Mouse (Mus musculus): Measurements from ENCODE around the gene Rem1. TPM values are rescaled to one million over a fixed set of nuclear protein-coding genes. Genes with fewer than 3 reads are reported as not detected.
A peak's percentile ranks its signal among the peaks of the same experiment; 100 is the strongest.
"Not testable (repeated sequence)": the region's sequence is repeated elsewhere in the genome, so short reads cannot be mapped to it uniquely, and the experiment has no call there.

The Rem1 gene
- total RNA-seq, 2 experiments from 2014 or later = 1.5 TPM

- DNase-seq (ENCODE audit: extremely low spot score in 1 of 2, low spot score in 2 of 2) = no peak
- intact Hi-C loops (cut with DNase I) = no loop called here
Measured at GRCm38 (mm10) chr2:152622953-152623352, 3.8 kb upstream of the Rem1 start, which contains the start of gene Defb25. Gene Defb25, minus strand, starts transcription at chr2:152623053.

DNA sequence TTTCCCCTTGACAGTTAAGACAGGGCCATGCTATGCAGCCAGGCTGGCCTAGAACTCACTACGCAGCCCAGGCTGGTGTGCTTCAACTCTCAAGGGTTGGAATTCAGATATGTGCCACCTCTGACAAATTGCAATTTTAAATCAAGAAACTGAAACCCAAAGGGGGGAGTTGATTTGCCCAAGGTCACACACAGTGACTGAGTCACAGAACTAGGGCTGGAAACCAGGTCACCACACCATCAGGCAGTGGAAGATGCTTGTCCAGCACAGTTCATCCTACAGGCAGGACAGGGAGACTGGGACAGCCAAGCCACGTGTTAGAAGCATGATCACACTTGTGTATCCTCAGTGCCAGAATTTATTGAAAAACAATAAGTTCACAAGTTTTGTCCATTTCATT lies 2.2 kb upstream of the Rem1 start:
- intact Hi-C loops (cut with DNase I) = no loop called here
- DNase-seq (ENCODE audit: extremely low spot score in 1 of 2, low spot score in 2 of 2) = no peak

DNA sequence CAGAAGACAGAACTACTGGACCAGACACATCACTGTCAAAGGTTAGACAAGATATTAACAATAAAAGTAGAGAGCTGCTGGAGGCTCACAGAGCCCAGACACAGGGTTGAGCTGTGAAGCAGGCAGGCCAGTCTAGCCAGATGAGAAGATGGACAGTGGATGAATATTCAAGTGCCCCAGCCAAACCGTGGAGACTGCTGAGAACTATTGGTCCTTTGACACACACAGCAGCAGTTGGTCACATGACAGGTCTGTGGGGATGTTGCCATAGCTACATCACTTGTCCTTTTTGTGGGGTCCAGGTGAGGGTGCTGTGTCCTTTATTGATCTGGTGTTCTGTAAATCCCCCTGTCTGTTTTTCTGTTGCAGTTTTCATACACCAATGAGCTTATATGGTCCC lies 1.5 kb upstream of the Rem1 start:
- intact Hi-C loops (cut with DNase I) = no loop called here
- no peak for DNase-seq (ENCODE audit: extremely low spot score in 1 of 2, low spot score in 2 of 2)

GRCm38 (mm10) chr2:152628066-152628465 lies 1.3 kb downstream of the Rem1 start:
- DNase-seq (ENCODE audit: extremely low spot score in 1 of 2, low spot score in 2 of 2) = no peak
- intact Hi-C loops (cut with DNase I) = no loop called here

DNA sequence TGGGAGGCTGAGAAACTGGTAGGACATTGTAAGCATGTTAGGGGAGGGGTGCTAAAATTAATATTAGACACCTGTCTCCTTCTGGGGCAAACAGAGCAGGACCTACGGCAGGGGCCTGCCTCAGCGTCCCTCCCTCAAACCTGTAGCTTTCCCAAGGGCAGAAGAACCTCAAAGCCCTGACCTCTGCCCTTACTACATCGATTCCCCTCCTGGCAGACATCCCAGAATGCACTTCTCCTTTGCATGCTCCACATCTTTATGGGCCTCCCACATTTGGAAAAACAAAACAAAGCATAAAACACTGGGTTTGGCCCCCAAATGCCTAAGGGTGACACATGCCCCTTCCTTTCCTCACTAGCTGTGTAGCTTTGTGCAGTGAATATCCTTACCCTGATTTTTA lies 2.5 kb downstream of the Rem1 start:
- intact Hi-C loops (cut with DNase I) = no loop called here
- no peak for DNase-seq (ENCODE audit: extremely low spot score in 1 of 2, low spot score in 2 of 2)

DNA sequence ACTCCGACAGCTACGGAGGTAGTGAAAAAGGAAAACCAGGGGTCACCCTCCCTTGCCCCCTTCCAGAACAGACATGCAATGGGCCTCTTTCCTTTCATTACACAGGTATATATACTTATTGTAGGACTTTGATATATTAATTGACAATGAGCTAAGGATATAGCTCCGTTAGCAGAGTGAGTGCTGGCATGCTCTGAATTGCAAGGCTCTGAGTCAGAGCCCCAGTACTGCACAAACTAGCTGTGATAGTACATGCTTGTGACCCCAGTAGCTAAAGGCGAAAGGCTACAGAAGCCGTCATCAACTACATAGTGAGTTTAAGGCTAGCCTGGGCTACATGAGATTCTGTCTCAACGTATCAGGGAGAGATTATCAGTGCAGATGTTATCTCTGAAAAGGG lies 3.2 kb downstream of the Rem1 start:
- no peak for DNase-seq (ENCODE audit: extremely low spot score in 1 of 2, low spot score in 2 of 2)
- intact Hi-C loops (cut with DNase I) = no loop called here

DNA sequence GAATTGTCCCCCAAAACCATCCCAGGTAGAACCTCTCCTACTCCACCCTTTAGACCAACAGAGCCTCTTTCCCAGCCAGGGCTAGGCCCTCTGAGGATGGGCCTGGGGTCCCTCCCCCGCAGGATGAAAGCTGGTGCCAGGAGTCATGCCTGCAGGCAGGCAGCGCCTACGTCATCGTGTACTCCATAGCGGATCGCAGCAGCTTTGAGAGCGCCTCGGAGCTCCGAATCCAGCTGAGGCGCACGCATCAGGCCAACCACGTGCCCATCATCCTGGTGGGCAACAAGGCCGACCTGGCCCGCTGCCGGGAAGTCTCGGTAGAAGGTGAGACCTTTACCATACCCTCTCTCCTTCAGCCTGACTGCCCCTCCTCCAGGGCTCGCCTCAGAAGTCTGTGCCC lies 6.6 kb downstream of the Rem1 start:
- intact Hi-C loops (cut with DNase I) = no loop called here
- peak in 1 of 2 experiments; percentile 36 for DNase-seq (ENCODE audit: extremely low spot score in 1 of 2, low spot score in 2 of 2)

DNA sequence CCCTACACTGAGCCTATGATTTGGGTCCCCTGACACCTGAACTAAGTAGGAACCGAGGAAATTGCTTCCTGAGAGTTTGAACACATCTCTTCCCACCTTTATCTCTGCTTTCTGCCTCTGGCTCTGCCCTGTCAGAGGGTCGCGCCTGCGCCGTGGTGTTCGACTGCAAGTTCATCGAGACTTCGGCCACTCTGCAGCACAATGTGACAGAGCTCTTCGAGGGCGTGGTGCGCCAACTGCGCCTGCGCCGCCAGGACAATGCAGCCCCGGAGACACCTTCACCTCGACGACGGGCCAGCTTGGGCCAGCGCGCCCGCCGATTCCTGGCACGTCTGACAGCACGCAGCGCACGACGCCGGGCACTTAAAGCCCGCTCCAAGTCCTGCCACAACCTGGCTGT lies 7.6 kb downstream of the Rem1 start:
- intact Hi-C loops (cut with DNase I) = no loop called here
- no peak for DNase-seq (ENCODE audit: extremely low spot score in 1 of 2, low spot score in 2 of 2)

GRCm38 (mm10) chr2:152636246-152637005 lies 9.7 kb downstream of the Rem1 start:
- intact Hi-C loops (cut with DNase I) = no loop called here
- peak in 1 of 2 experiments; percentile 70 for DNase-seq (ENCODE audit: extremely low spot score in 1 of 2, low spot score in 2 of 2)

- intact Hi-C loops (cut with DNase I) = no loop called here
- DNase-seq (ENCODE audit: extremely low spot score in 1 of 2, low spot score in 2 of 2) = no peak
Measured at GRCm38 (mm10) chr2:152637006-152637322, 10.2 kb downstream of the Rem1 start.

- intact Hi-C loops (cut with DNase I) = no loop called here
- DNase-seq (ENCODE audit: extremely low spot score in 1 of 2, low spot score in 2 of 2) = no peak
Measured at GRCm38 (mm10) chr2:152637381-152637780, 10.6 kb downstream of the Rem1 start.

DNA sequence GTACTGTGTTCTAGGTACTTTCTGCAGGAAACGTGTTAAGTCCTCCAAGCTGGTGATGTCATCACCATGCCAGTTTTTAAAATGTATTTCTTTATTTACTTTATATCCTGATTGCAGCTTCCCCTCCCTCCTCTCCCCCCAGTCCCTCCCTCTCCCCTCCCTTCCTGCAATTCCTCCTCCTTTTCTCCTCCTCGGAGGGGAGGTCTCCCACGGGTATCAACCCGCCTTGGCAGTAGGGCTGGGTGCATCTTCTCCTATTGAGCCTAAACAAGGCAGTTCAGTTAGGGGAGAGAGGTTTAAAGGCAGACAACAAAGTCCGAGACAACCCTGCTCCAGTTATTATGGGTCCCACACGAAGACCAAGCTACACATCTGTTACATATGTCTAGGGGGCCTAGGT lies 12.1 kb downstream of the Rem1 start:
- DNase-seq (ENCODE audit: extremely low spot score in 1 of 2, low spot score in 2 of 2) = no peak
- intact Hi-C loops (cut with DNase I) = no loop called here

DNA sequence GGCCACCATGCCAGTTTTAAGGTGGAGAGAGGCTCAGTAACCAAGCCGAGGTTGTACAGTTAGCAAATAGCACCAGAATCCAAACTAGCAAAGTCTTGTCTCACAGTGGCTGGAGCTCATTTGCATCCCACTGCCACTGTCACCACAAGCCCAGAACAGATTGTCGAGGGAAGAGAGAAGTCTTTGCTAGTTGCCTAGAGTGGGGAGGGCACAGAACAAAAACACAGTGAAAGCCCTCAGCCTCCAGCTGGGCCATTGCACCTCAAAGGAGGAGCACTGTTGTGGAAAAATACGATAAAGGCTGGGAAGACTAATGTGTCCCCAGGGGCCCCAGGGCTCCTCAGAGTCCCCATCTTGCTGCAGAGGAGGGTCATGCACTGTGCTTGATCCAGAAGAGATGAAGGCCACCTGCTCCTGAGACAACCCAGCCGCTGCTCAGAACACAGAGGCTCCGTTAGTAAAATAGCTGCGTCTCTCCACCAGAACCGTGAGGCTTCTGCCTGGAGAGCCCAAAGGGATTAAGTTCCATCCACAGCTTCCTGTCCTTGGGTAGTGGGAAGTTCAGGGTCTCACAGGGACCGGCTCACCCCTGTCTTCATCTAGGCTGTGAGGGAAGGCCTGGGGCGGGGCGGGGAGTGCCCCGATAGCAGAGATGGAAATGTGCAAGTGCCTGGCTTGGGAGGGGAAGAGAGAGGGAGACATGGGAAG lies 12.8 kb downstream of the Rem1 start:
- DNase-seq (ENCODE audit: extremely low spot score in 1 of 2, low spot score in 2 of 2) = peak in 1 of 2 experiments; percentile 35
- intact Hi-C loops (cut with DNase I) = no loop called here

- intact Hi-C loops (cut with DNase I) = no loop called here
Measured at GRCm38 (mm10) chr2:152652901-152653620, 26.3 kb downstream of the Rem1 start.

GRCm38 (mm10) chr2:152653874-152654715 lies 27.3 kb downstream of the Rem1 start:
- intact Hi-C loops (cut with DNase I) = no loop called here
- DNase-seq (ENCODE audit: extremely low spot score in 1 of 2, low spot score in 2 of 2) = peak; percentile 67 to 87

More at GRCm38 (mm10) chr2:152652901-152653620, 26.3 kb downstream of the Rem1 start:
- peak in 1 of 2 experiments; percentile 72 for DNase-seq (ENCODE audit: extremely low spot score in 1 of 2, low spot score in 2 of 2)

DNA sequence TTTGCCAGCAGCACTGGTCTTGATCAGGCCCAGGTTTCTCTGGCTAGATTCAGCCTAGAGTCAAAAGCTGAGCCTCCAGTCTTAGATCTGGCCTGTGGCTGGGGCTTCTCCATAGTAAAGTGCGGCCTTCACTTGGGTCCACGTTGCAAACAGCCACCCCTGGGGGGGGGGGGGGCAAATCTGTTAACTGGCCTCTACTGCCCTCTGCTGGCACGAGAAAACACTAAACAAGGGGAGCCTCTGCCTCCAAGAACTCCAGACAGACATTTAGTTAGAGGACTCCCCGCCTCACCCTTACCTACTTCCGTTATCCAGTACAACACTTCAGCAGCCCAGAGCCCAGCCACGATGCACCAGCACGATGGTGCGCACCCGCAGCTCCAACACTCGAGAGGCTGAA lies 30.6 kb downstream of the Rem1 start:
- intact Hi-C loops (cut with DNase I) = loop anchor here (5.0 kb wide), 1 partner anchor 40 kb away; no protein-coding TSS in a partner anchor
- no peak for DNase-seq (ENCODE audit: extremely low spot score in 1 of 2, low spot score in 2 of 2)

DNA sequence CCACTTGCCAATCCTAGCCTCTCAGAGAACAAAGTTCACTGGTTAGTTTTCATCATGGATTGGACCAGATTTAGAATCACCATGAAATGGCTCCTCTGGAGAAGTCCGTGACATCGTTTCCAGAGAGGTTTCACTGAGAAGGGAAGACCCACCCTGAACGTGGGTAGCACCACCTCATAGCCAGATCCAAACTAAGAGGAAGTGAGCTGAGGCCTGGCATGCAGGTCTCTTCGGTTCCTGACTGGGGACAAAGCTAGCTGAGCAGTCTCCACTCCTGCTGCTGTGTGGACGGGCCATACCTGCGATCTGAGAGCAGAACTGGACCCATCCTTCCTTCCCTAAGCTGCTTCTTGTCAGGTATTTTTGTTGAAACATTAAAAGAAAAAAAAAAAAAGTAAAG lies 34.4 kb downstream of the Rem1 start:
- intact Hi-C loops (cut with DNase I) = no loop called here
- no peak for DNase-seq (ENCODE audit: extremely low spot score in 1 of 2, low spot score in 2 of 2)

GRCm38 (mm10) chr2:152666191-152666590 lies 39.4 kb downstream of the Rem1 start:
- DNase-seq (ENCODE audit: extremely low spot score in 1 of 2, low spot score in 2 of 2); intact Hi-C loops (cut with DNase I): not testable (repeated sequence)

DNA sequence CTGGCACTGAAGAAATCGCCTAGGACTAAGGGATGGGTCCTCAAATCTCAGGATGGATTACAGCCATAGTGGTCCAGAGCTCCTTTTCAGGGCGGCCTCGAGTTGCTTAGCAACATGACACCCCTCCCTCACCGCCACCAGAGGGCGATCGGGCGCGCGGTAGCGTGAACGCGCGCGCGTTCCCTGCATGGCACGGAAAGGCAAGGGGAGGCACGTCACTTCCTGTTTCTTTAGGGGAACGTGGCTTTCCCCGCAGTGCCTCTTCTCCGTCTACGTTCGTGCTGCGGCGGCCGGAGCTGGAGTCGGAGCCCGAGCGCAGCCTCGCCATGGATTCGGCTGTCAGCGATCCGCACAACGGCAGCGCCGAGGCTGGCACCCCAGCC lies 42.5 kb downstream of the Rem1 start, which contains the start of gene H13:
Gene H13 (plus strand): TSS at position 206 of the 383 bp plus-strand sequence.
- intact Hi-C loops (cut with DNase I) = no loop called here
- DNase-seq (ENCODE audit: extremely low spot score in 1 of 2, low spot score in 2 of 2) = peak; percentile 91 to 92
